Mouse (Mus musculus): ENCODE measurements around the gene Trhr2.

Trhr2 gene

DNA sequence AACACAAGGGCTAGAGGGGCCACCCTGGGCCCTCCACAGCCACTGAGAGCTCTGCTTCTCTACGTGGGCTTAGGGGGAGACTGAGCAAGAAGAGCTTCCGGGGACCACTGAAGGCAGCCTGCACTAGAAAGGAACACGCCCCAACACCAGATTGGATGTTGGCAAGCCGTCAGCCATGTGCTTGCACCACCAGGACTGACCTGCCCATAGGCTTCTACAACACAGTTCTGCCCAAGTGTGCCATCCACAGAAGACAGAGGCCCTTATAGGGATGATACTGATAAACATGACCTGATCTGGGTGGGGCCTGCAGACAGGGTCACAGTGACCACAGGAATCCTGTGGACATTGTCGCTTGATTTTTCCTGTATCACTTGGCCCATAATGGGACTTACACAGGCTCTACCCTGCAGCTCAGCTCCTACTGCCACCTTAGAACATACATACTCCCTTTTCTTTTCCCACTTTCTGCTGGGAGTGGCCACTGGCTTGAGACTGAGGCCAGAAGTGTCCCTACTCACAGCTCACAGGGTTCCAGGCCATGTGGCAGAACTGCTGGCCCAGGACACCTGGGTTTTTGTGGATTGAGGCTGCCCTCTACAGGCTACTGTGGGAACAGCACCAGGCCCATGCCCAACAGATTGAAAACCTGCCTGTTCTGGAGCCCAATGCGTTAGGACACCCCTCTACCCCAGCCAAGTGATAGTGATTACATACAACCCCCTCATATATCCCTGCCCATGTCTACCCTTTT is 27.6 kb downstream of the Trhr2 start:
- peak; percentile 83 to 90 for DNase-seq (ENCODE audit: low spot score in 2 of 2)

DNA sequence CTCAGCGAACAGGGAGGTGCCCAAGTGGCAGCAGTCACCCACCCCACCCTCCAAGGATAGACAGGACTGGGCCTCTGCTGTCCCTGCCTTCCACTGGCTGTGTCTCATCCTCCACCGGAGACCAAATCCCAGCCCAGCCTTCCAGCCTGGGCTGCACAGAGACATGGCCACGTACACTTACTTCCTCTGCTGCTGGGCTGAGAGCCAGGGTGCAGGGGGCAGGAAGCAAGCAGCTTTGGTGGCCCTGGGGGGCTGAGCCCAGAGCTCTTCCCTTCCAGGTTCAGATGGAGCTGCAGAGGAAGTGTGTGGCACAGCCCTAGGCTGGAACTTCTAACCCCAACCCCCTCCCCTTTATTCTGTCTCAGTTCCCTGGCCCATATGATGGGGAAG is 29.4 kb downstream of the Trhr2 start:
- DNase-seq (ENCODE audit: low spot score in 2 of 2) = no peak

DNA sequence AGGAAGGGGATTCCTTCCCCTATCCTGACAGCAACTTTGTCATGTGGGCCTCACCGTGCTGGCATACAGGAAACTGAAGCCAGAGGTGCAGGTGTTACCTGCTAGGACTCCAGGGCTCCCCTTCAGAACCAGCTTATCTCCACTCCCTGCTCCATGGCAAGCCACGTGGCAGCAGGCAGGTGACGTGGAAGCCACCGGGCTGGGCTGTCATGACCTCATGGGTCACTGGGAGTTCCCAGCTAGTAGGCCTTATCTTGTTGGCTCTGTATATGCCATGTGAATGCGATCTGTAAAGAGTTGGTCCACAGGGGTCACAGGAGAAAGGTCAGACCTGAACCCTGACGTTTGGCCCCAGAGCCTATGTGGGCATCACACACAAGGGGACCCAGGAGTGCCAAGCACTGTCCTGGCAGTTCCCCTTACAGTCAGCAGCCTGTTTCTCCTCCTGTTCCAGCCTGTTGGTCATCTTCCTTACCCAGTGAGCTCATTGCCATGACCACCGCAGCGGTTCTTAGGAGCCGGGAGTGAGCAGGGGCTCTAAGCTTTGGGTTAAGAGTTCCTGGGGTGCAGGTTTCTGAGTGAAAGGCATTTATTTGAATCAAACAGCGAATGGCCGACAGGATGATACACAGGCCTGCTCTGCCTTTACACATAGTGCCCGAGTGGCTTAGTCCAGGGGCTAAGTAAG is 30.0 kb downstream of the Trhr2 start:
- no peak for DNase-seq (ENCODE audit: low spot score in 2 of 2)

DNA sequence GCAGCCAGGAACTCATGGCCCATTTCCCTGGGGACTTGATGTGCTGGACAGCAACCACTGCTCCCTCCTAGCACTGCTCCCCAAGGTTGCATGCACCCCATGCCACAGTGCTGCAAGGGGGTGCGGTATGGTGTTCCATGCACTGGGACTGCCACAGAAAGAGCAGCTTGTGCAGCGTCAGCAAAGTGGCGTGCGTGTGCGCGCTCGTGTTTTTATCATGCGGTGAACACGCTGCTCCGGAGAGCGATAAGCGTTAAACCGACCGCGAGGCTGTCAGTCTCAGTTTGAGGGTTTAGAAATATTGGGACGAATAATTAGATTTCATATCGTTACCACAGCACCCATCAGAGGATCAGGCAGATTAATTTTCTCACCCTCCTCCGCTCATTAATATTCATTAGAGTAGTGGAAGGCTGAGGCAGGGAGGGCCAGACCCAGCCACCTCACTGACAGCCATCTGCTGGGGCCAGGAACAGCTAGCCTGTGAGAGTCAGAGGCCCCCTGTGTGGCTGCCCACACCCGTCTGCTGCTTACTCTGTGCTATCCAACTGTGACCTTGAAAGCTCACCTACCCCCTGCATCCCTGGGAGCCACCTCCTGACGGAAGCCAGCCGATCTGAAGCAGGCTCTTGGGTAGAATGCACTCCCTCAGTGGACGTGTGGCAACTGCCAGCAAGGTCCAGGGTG is 30.9 kb downstream of the Trhr2 start:
- DNase-seq (ENCODE audit: low spot score in 2 of 2) = no peak

GRCm38 (mm10) chr8:122329072-122329471 is 31.5 kb downstream of the Trhr2 start:
- no peak for DNase-seq (ENCODE audit: low spot score in 2 of 2)

DNA sequence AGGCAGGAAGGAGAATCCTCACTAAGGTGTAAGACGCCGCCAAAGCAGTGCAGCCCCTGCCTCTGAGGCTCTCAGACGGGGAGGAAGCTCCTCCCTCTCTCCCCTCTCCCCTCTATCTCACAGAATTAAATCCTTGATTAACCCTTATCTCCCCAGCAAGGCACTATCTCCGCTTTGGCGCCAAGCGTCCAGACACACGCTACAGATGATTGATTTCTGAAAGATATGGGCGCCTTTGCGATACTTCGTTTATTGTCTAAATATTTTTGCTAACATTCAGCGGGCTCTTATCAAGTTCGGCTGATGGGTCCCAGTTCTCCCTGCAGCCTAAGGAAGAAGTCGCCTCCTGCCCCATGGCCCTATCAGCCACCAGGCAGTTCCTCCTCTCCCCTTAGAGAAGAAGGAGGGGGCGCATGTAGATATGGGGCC is 34.4 kb downstream of the Trhr2 start:
- DNase-seq (ENCODE audit: low spot score in 2 of 2) = no peak

DNA sequence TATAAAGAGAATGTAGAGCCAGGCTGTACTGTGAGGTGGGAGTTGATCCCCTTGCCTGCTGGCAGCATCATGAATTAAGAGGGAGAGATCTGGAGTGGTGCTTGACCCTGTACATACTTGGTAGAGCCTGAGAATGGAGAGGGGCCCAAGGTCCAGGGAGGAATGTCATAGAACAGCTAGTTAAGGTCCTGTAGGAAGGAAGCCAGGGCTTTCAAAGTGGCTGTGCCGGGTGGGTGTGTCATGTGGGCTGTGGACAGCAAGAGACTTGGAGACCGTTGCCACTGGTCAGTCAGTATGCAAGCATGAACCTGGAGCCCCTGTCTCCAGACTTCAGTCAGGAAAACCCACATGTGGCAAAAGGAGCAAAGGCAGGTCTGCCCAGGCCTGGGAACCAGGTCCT is 35.4 kb downstream of the Trhr2 start:
- DNase-seq (ENCODE audit: low spot score in 2 of 2) = no peak

DNA sequence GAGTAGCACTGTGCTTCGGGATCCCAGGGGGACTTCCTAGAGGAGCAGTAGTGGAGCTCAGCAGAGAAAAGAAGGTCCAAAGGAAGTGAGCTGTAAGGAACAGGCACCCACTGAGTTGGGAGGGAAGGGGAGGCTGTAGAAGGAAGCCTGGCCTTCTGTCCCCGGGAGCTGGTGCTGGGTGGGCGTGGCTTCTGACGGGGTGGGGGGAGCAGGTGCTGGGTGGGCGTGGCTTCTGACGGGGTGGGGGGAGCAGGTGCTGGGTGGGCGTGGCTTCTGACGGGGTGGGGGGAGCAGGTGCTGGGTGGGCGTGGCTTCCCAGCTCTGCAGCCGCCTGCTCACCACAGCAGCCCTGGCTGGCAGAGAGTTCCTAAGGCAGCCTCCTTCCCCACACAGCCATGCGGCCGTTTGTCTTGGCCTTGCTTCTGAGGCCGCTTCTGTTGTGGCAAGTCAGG is 36.6 kb downstream of the Trhr2 start:
- DNase-seq (ENCODE audit: low spot score in 2 of 2) = peak in 1 of 2 experiments; percentile 31

DNA sequence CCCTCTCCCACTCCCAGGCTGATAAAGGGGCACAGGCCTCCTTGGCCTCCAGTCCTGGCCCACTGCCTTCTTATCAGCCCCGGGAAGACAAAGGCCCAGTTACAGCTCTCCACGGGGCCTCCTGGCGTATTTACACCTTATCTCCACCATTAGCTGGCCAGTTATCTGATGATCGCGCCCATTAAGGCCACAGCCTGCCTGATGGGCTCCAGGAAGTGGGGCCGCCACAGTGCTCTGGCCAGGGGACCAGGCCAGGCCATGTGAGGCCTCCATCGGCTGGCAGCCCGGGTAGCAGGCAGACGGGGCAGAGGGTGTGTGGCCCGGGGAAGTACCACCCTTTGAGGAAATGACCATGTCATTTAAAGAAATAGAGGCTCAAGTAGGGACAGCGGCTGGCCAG is 37.8 kb downstream of the Trhr2 start:
- DNase-seq (ENCODE audit: low spot score in 2 of 2) = no peak

GRCm38 (mm10) chr8:122322126-122322525 is 38.4 kb downstream of the Trhr2 start:
- DNase-seq (ENCODE audit: low spot score in 2 of 2) = no peak

GRCm38 (mm10) chr8:122321455-122321921 is 39.1 kb downstream of the Trhr2 start:
- no peak for DNase-seq (ENCODE audit: low spot score in 2 of 2)

DNA sequence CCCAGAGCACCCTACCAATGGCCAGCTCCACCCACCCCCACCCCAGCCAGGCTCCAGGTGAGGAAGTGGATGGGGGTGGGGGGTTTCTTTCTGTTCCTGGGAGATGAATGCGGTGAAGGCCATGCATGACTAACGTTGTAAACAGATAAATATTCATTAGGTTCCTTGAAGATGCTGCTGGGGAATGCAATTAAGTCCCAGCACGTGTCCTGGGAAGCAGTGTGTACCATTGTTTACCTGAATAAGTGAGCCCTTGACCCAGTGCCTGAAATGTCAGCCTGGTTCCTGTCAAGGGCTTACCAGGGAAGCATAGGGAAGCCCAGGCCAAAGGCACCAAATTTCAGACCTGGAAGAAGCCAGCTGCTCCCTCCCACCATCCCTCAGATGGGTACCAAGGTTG is 40.0 kb downstream of the Trhr2 start:
- DNase-seq (ENCODE audit: low spot score in 2 of 2) = no peak

- no peak for DNase-seq (ENCODE audit: low spot score in 2 of 2)
Observed at GRCm38 (mm10) chr8:122319708-122320075, 40.9 kb downstream of the Trhr2 start.

DNA sequence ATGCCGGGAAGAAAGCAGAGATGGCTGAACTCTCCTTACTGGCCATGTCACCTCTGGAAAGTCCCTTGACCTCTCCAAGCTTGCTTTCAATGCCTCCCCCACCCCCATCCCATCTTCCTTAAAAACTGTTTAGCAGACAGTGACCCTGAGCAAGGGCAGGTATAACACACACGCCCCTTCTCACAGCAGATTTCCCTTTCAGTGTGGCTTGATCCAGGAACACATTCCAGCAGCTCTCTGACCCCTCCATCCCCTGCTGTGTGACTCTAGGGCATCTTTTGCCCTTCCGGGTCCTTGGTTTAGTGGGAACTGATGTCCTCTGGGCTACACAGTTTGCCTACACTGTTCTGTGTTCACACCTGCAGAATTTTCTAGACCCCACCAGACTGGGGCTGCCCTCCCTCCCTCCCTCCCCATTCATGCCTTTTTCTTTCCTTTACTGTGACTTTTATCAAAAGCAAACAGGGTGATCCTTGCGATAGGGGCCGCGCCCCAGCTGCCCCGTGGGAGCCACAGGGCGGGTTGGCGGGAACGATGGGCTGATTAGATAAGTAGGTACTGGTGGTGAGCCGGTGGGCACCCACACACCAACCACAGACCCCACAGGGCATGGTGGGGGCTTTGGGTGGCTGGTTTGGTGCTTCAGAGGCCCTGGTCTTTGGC is 41.4 kb downstream of the Trhr2 start:
- DNase-seq (ENCODE audit: low spot score in 2 of 2) = no peak

DNA sequence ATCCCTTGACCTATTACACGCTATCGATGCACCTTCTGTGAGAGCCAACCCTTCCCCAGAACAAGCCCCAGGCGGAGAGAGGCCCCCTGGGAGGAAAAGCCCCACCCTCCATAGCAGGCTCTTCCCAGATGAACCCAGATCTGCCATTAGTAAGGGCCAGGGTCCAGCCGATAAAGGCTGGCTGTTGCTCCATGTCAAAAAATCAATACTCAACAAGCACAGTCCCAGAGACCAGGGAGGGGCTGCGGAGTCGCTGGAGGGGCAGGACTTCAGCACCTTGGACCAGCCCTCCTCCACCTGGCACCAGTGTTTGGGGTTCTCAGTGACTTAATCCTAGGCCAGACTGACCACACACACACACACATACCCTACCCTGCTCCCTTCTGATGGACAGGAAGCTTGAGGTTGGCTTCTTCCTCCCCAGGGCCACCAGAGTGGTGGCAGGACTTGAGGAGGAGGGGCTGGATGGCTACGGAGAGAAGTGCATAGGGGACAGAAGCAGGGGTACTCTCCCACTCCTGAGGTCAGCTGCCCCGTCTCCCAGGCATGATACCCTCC is 42.5 kb downstream of the Trhr2 start:
- no peak for DNase-seq (ENCODE audit: low spot score in 2 of 2)

- no peak for DNase-seq (ENCODE audit: low spot score in 2 of 2)
Observed at GRCm38 (mm10) chr8:122316402-122316801, 44.1 kb downstream of the Trhr2 start.

GRCm38 (mm10) chr8:122314899-122315496 is 45.5 kb downstream of the Trhr2 start:
- no peak for DNase-seq (ENCODE audit: low spot score in 2 of 2)

DNA sequence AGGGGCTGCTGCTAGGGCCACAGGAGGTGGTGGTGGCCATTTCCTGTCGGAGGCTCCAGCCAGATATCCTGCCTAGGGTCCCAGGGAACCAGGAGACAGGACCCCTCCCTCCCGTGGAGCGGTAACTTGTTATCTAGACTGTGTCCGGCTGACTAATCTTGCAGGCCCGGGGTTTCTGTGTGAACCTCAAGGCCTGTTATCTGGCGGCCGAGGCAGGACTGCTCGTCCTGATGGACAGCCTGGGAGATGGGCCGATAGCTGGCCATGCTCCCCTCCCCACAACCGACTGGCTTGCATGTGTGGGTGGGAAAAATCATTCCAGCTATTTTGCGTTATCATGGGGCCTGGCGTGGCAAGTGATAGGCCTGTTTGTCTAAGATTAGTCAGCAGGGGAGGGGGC is 47.2 kb downstream of the Trhr2 start:
- DNase-seq (ENCODE audit: low spot score in 2 of 2) = no peak

DNA sequence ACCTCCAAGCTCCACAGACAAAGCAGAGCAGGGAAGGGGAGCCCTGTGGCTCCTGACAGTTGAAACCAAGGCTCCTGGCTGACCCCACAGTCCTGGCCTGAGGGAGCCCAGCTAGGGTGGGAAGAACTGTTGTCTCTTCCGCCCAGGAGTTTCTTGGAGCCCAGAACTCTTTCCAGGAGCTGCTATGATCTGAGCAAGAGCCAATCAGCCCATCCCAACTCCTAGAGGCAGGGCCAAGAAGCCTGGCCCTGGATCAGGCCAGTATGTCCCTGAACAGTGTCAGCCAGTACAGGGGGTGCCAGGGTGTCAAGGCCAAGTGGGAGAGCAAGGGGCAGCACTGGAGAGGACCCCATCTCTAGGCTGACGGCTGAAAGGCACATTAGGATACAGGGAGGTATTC is 48.0 kb downstream of the Trhr2 start:
- DNase-seq (ENCODE audit: low spot score in 2 of 2) = no peak

DNA sequence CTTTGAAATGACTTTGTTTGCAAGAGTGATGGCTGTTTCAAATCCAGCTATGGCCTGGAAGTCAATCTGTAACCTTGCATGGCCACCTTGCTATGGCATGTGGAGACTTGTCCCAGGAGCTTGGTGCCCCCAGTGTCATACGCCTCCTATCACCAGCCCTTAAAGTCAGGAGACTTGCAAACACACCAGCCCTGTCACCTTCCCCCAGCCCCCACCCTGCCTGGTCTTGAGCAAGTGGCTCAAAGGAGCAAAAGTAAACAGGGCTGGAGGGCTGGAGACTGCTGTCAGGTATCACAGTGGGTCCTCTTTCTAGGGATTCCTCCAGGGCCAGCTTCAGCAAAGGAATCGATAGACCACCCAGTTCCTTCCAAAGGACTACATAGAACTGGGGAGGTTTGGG is 49.4 kb downstream of the Trhr2 start:
- DNase-seq (ENCODE audit: low spot score in 2 of 2) = no peak

DNA sequence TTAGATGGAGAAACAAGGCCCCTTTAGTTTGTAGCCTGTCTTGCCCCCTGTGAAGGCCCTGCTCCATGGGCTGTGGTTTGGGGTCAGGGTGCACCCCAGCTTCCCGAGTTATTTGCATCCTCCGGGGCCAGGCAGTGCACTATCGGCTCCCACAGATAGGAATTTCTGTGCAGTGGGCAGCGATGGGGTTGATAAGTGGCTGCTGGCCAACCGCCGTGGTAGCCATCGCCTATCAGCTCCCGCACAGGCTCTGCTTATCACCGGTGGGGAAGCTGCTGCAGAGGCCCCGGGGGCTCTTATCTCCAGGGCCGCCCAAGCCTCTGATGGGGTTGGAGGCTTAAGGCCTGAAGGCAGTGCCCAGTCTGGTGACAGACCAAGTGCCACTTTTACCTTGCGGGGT is 51.3 kb downstream of the Trhr2 start:
- no peak for DNase-seq (ENCODE audit: low spot score in 2 of 2)

Data from cerebellum, postnatal 4 days (tissue).